Mouse (Mus musculus) thymus, adult 18-20 months (tissue): ENCODE results near the gene Psd.

Experiments
- DNase-seq, 2 experiments: peaks; one replicate each; pipeline ENCODE4 v3.0.0; 2022; ENCODE audit warnings: mixed read lengths in 2 of 2

Gene Psd

DNA sequence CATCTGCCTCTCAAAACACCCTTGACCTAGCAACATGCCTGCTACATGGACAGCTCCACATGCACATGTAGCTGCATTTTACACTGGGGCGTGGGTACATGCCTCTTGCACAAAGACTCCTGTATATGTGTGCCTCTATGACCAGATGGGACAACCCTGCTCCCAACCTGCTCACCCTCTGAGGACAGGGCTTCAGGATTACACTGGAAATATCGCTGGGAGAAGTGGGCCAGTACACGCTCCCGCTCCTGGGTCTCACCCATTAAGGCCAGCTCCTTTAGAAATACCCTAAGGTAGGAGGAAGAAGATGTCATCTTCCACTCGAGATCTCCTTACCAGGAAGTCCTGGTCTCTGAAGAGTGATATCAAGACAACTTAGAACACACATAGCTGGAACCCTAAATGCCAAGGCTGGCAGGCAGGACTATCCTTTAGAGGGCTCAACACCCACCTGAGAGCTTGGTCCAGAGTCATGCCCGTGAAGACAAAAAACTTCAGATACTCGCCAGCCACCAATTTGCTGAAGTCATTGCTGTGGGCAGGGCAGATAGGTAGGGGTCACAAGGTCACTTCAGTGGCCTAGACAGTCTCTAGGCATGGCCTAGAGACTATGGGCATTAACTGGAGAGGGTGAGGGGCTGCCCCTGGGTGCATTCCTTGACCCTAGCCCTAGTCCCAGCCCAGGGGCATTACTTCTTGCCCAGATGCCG, 6.7 kb downstream of the Psd start:
- DNase-seq = peak in 1 of 2 experiments; percentile 1

DNA sequence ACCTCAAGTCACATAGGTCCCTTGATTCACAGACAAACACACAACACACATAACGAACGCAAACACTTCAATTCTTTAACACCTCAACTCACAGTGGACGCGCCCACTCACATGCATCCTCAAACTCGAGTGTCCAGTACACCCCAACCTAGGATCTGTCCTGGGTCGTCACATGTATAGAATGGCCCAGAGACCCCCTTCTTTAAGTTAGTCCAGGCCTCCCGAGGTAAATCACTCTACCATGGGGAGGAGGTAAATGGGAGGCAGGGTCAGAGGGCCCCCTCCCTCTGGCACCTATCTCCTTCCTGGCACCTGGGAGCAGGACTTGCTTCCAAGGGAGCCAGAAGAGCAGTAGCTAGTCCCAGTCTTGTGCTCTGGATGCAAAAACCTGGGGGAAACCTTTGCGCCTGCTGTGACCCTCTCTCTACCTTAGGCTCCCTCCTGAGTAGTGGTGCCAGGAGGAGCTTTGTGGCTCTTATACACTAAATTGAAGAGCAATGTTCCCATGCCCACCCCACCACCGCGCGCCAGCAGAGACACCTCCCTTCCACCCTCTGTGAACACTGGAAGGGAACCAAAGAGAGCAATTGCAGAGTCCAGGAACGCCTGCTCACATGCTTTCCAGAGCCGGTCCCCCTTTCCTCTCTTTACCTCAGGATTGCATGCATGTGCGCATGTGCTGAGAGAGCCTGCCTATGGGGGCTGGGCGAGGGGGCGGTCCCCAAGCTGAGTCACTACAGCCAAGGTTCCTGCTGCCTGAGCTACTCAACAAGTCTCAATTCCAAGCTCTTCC, 8.2 kb downstream of the Psd start:
- DNase-seq = peak in 1 of 2 experiments; percentile 13

DNA sequence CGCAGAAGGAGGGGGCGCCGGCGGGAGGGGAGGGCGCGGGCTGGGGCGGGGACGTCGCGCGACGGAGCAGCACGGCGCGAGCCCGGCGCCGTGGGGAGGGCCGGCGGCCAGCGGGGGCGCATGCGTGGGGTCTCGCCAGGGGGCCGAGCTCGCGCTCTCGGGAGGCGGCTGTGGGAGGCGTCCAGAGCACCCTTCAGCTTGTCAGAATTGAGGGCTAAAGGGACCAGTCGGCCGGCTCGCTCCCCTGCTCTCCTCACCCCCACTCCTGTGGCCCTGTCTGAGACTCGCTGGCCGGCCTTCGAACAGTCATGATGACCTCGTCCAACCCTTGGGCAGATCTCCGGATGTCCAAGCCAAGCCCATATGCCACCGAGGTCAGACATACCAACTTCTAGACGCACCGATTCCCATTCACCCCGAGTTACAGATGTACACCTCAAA, 8.9 kb downstream of the Psd start:
- peak; percentile 1 for DNase-seq

DNA sequence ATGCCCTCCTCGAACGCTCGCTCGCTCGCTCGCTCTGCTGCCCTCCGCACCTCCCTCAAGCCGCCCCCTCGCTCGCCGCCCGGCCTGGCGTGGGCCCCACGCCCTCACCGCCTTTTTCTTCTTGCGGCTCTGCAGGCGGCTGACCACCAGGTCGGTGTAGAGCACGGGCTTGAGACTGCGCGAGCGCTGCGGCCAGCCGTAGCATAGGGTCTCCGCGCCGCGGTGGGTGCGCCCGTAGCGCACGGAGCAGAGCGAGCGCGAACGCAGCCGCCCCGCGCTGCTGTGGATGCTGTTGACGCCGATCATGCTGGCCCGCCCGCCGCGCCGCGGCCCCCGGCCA, 9.4 kb downstream of the Psd start:
- no peak for DNase-seq

DNA sequence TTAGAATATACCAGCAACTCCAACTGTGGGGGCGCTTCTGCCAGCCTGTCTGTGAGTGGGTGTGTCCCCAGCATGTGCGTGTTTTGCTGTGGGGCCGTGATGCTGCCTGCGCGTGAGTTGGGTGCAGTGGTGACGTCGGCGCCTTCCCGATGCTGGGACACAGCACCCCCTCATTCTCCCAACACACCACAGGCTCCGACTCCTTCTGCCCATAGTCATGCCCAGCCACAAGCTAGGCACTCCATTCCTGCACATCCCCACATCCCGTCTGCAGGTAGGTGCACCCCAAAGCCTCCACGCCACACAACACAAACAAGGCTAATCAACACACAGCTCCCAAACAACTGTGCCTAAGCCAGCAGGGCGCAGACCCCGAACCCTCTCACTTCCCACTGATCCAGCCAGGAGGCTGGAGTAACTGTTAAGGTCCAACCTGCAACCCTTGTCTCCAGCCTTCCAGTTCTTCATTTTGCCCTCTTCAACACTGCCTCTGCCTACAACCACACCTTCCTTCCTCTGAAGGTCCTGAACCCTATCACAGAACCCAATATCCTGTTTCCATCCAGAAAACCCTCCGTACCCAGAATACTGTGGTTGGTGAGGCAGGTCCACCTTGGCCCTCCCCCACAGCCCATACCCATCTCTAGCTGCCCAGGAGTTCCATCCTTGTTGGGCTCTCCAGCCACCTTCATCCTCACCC, 10.0 kb downstream of the Psd start:
- DNase-seq = peak in 1 of 2 experiments; percentile 0

DNA sequence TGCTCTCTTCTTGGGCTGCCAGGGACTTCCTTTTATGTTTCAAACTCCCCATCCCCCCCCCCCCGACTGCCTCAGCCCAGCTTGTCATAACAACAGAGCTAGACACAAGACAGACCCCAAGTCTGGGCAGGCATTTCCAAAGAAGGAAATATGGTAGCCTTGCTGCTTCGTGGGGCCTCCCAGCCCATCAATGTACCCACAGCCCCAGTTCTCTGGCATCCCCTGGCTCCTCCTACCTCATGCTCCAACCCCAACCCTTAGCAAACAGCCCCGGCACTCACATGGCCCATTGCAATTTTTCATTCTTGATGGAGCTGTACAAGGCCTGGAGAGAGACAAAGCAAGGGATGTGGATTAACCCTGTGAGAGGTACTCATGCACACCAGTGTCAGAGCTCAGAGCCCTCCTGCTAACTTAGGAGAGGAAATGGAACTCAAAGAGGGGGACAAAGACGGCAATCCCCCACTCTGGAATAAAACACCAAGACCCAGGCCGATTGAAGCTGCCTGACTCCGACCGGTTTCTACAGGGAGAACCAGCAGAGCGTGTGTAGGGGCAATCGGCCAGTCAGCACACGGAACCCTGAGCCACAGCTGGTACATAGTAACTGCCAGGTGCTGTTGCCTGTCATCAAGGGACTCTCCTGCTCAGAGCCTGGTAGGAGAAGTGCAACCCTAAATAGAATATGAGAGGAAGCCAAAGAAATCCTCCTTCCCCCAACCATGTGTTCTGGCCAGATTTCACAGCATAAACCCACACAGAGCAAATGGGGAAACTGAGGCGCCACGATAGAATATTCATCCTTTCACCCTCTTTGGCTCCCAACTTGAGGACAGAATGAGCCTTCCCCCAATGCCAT, 11.0 kb downstream of the Psd start:
- DNase-seq = no peak

DNA sequence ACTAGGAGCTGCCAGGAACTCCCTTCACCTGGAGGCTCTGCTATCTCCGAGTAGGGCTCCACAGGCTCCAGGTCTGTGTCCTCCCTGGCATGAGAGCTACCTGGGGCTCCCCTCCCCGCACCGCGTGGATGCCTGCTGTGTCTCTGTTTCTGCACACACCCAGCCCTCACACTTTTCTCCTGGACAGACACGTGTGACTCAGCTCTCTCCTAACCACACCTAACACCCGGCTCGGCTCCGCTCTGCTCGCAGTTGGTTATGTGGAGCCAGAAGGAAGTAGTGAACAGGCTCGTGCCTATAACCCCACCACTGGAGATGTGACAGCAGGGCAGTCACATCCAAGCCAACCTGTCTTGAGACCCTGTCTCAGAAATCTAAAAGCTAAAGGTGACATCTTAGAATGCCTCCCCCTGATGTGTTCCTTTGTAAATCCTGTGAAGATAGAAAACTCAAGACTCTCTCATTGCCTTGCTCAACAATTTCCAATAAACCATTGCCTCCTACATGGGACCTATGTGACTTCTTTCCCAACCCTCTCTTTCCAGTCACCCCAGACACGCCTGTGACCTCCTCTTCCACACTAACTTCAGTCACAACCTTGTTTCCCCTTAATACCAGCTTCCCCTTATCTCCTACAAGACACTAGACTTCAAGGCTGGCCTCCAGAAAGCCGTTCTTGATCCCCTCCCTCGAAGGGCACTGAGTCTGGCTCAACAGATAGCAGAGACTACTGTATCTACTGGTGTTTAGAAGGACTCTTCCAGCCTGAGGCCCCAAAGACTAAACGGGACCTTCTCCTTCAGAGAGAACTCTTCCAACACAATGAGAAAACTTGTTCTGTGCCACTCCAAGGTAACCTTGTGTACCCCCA, 11.8 kb downstream of the Psd start:
- DNase-seq = no peak

DNA sequence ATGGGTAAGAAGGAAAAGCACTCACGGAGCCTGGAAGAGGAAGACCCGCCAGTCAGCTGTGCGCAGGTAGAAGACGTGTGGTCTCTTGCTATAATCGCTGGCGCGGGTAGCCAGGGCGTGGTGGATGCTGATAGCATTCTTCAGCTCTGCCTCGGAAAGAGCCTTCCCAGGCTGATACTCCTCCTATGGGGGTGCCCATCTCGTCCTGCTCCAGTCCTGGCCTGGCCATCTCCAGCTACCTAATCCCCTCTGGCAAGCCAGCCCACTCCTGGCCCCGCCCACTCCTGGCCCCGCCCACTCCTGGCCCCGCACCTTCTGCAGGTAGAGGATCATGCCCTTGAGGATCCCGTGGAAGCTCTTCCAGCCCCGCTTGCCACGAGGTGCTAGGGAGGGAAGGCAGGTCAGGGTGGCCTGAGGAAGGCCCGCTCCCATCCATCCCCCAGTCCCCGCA, 12.8 kb downstream of the Psd start:
- DNase-seq = peak in 1 of 2 experiments; percentile 23

DNA sequence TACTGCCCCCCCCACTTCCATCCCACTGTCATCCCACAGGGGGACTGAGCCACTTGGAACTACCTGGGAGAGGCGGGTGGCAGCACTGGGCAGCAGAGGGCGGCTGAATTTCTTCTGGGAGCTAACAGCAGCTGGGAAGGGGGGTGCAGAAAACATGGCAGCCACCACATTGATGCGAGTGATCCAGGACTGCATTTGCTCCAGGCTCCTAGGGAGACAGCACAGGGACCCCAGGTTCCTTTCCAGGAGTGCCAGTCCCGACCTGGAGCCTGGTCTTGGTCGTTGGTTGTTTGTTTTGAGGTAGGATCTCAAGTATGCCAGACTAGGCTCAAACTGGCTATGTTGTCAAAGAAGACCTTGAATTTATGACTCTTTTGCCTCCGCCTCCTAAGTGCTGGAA, 13.4 kb downstream of the Psd start:
- DNase-seq = no peak

DNA sequence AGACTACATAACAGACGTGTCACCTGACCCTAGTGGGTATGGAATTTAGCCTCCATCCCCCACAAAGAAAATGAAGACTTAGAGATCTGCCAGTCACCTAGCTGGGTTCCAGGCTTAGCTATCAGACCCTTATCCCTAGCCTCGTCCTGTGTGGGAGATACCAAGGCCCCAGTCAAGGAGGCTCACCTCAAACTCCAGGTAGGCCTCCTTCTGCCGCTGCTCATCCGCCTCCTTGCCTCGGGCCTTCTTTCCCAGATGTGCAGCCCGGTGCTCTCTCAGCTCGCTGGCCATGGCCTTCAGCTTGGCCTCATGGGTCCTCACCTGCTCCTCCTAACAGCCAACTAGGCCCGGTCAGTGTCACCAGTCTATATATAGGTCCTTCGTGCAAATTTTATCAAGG, 13.8 kb downstream of the Psd start:
- DNase-seq = no peak

DNA sequence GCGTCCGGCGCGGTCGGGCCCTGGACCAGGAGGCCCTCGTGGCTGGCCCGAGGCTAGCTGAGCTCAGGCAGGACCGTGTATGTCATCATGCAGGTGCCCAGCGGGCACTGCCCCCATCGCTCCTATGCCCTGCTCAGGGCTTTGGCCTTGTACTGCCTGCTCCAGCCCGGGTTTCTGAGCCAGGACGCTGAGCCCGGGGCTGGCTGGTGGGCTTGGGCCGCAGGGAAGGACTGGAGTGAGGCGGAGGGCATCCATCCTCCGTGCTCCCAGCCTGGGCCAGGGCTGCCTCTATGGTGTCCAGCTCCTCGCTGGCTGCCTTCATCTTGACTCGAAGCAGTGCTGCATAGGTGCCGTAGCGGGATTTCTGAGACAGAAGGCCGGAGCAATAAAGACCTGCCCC, 14.4 kb downstream of the Psd start:
- DNase-seq = no peak

DNA sequence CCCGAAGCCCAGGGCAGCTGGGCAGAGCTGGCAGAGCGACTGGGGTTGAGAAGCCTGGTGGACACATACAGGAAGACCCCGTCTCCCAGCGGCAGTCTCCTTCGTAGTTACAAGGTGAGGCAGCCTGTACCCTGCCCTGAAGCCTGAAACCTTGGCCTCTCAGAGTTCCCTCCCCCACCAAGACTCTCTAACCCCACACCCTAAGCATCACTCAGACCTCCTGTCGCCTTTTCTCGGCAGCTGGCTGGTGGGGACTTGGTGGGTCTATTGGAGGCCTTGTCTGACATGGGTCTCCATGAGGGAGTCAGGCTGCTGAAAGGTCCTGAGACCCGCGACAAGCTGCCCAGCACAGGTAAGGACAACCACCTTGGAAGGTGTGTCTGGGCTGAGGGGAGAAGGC, 15.6 kb downstream of the Psd start:
- DNase-seq = no peak

DNA sequence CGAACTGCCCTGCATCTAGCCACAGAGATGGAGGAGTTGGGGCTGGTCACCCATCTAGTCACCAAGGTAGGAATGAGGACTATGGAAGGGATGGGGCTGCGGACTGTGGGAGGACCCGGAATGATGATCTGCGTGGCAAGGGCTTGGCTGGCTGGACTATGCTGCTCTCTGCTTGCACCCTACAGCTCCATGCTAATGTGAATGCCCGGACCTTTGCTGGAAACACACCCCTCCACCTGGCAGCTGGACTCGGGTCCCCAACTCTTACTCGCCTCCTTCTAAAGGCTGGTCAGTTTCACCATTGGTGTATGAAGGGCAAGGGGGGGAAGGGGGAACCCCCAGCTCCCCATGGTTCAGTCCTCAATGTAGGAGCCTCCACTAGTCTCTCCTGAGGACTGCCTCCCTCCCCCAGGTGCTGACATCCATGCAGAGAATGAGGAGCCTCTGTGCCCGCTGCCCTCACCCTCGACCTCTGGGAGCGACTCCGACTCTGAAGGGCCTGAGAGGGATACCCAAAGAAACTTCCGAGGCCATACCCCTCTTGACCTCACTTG, 16.6 kb downstream of the Psd start:
- DNase-seq = no peak

DNA sequence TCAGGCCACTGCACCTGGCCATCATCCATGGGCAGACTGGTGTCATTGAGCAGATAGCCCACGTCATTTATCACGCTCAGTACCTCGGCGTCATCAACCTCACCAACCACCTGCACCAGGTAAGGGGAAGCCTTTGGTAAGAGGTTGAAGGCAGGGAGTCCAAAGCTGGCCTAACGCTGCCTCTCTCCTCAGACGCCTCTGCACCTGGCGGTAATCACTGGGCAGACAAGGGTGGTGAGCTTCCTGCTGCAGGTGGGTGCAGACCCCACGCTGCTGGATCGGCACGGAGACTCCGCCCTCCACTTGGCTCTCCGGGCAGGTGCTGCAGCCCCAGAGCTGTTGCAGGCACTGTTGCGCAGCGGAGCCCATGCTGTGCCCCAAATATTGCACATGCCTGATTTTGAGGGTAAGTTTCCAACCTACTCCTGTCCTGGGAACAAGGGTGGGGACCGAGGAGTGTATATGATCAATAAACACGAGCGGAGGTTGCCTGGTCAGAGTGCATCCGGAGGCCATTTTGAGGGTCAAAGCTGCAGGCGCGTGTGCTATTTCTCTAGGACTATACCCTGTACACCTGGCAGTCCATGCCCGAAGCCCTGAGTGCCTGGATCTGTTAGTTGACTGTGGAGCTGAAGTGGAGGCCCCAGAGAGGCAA, 17.2 kb downstream of the Psd start:
- DNase-seq = no peak

DNA sequence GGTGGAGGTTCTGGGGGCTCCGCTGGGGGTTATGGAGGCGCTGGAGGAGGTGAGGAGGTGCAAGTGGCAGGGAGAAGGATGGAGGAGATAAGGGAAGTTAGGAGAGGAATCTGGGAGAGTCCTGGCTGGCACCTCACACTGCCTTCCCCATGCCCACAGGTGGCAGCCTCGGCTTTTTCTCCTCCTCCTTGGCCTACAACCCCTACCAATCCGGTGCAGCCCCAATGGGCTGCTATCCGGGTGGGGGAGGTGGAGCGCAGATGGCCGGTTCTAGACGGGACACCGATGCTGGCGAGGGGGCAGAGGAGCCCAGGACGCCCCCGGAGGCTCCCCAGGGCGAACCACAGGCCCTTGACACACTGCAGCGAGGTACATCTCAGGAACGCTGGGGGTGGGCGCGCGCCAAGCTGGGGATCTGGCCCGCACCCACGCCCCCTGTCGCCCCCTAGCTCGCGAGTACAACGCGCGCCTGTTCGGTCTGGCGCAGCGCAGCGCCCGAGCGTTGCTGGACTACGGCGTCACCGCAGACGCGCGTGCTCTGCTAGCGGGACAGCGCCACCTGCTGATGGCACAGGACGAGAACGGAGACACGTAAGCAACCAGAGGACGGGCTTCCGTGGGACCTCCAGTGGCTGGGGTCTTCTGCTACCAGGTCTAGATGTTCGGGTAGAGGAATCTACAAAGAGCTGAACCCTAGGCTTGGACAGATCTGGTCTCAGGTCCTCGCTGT, 18.1 kb downstream of the Psd start:
- peak; percentile 68 to 69 for DNase-seq

DNA sequence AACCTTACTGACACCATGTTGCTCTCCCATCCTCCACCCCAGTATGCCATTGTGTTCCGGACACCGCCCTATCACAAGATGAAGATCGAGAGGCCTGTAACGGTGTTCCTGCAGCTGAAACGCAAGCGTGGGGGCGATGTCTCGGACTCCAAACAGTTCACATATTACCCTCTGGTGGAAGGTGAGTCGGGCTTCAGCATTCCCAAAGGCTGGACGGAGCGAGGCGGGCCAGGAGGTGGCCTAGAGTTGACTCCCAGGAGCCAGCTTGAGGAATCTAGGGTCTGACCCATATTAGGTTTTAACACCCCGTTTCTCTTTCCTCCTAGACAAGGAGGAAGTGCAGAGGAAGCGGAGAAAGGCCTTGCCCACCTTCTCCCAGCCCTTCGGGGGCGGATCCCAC, 18.7 kb downstream of the Psd start:
- DNase-seq = no peak

DNA sequence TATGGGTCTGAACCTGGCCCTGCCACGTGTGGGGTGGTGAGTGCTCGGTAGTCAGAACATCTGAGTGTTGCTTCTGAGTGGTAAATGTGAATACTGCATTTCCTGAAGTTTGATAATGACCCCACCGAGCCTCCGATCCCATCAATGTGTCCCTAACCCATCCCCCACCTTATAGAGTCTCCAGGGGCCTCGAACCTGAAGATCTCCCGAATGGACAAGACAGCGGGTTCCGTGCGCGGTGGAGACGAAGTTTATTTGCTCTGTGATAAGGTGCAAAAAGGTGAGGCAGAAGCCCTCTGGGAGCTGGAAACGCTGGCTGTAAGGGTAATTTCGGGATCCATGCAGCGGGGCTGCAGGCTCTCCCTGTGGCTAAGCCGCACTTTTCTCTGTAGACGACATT, 19.2 kb downstream of the Psd start:
- no peak for DNase-seq

DNA sequence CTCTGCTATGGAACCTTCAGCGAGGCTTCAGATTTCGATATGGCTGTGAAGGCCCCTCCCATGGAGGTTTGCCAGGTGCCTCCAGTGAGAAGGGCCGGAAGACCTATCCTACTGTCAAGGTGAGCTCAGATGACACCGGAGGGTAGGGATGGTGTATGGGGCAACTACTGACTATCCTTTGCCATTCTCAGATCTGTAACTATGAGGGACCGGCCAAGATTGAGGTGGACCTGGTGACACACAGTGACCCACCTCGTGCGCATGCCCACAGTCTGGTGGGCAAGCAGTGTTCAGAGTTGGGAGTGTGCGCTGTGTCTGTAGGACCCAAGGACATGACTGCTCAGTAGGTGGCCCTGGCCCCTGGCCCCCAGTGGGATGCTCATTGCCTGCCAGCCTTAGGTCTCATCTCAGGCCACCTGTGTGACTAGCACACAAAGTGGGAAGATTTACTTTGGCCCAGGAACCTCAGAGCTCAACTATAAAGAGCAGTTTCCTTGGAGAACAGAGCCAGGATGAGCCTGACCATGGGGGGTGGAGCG, 20.1 kb downstream of the Psd start:
- no peak for DNase-seq

DNA sequence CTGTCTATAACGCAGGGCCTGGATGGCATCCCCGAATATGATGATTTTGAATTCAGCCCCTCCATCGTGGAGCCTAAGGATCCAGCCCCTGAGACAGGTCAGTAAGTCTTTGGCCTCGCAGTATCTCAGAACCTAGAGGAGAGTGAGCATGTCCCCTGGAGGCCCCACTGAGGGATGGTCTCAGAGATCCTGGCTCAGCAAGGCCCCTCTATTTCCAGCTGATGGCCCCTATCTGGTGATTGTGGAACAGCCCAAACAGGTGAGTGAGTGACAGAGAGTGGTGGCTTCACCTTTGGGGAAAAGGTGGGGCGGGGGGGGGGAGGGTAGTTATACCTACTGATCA, 20.7 kb downstream of the Psd start:
- DNase-seq = peak in 1 of 2 experiments; percentile 10
